Mouse (Mus musculus) ES-Bruce4 (cell line): ENCODE measurements around the gene Spock1.

Experiments
- CTCF ChIP-seq: IDR thresholded peaks from one replicate; pipeline ENCODE4 v1.8.1; 2011; ENCODE audit warnings: low read depth, low read length
- EP300 ChIP-seq: IDR thresholded peaks from 2 replicates; pipeline ENCODE4 v1.6.1; 2011; ENCODE audit warnings: low read depth, low read length; ENCODE audit not compliant: insufficient read depth
- POLR2A ChIP-seq: IDR thresholded peaks from one replicate; pipeline ENCODE4 v1.8.1; 2011; ENCODE audit warnings: low read length; ENCODE audit not compliant: insufficient read depth

DNA sequence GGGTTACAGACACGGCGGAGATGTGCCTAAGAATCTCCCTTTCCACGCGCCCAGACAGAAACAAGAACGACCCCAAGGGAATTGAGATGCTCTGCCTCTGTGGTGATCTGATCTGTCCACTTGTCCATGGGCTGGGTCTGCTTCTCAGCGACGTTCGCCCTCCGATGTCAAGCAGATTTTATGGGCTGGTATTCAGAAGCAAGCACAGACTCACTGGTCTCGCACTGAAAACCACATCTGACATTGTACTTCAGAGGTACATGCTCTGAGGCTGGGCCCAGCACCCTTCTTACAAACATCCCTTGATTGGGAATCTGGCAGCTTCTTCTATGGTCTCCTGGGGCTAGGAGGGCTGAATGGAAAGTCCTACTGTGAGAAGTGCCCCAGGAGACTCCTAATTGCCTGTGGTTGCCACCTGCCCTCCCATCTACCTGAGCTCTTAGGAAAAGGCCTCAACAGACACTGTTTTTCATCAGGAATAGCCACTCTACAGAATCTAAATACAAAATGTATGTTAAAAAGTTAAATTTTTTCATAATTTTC is 51.8 kb downstream of the Spock1 start:
- TF ChIP-seq CTCF (no peak), POLR2A (no peak), EP300 (no peak)
